Mouse (Mus musculus): ENCODE measurements around the gene Lpar1. TPM values are rescaled to one million over a fixed set of nuclear protein-coding genes. Genes with fewer than 3 reads are reported as not detected.
"Not testable (repeated sequence)": the region's sequence is repeated elsewhere in the genome, so short reads cannot be mapped to it uniquely, and the experiment has no call there.

The Lpar1 gene
- polyA plus RNA-seq, 1 experiment from 2014 or later: 40.9 TPM

- 0 out of 2 replicates have a peak, but pooled peaks cover 3% of the 10 kb centered on the region for H3K36me3 ChIP-seq
- ATAC-seq (replicated peaks; ENCODE audit: low FRiP score): no peak
- 82% methylated on average over 3 of the region's 3 CpGs for WGBS
- H3K9me3 ChIP-seq (replicated peaks): no peaks in the 10 kb centered on the region
- no peak overlapping the region for H3K4me3 ChIP-seq (replicated peaks)
- H3K27me3 ChIP-seq: no peaks in the 10 kb centered on the region
- H3K4me2 ChIP-seq: no peak overlapping the region
- H3K27ac ChIP-seq: no peak overlapping the region
- peaks cover 20% of the 10 kb centered on the region for H3K4me1 ChIP-seq
- no peak overlapping the region for H3K9ac ChIP-seq
Observed at GRCm38 (mm10) chr4:58543171-58543570, 10.5 kb downstream of the Lpar1 start.

- H3K9ac ChIP-seq; H3K27ac ChIP-seq; H3K27me3 ChIP-seq; H3K4me2 ChIP-seq; ATAC-seq (replicated peaks; ENCODE audit: low FRiP score); H3K36me3 ChIP-seq; H3K9me3 ChIP-seq (replicated peaks); H3K4me3 ChIP-seq (replicated peaks): not testable (repeated sequence)
- 96% methylated on average over 7 of the region's 7 CpGs for WGBS
- H3K4me1 ChIP-seq: peaks cover 17% of the 10 kb centered on the region
Observed at GRCm38 (mm10) chr4:58542656-58543055, 11.0 kb downstream of the Lpar1 start.

GRCm38 (mm10) chr4:58540841-58541240 lies 12.9 kb downstream of the Lpar1 start:
- ATAC-seq (replicated peaks; ENCODE audit: low FRiP score): no peak
- Histone ChIP-seq H3K4me2 (no peak overlapping the region), H3K9me3 (replicated peaks) (no peaks in the 10 kb centered on the region), H3K27ac (no peak overlapping the region), H3K4me3 (replicated peaks) (no peak overlapping the region), H3K4me1 (peaks cover 3% of the 10 kb centered on the region), H3K9ac (no peak overlapping the region), H3K27me3 (no peaks in the 10 kb centered on the region), H3K36me3 (0 out of 2 replicates have a peak, but pooled peaks cover 3% of the 10 kb centered on the region)
- 99% methylated on average over 3 of the region's 3 CpGs for WGBS

GRCm38 (mm10) chr4:58540385-58540784 lies 13.3 kb downstream of the Lpar1 start:
- Histone ChIP-seq H3K36me3 (0 out of 2 replicates have a peak, but pooled peaks cover 3% of the 10 kb centered on the region), H3K4me3 (replicated peaks) (no peak overlapping the region), H3K9ac (no peak overlapping the region), H3K4me2 (no peak overlapping the region), H3K27me3 (no peaks in the 10 kb centered on the region), H3K4me1 (no peaks in the 10 kb centered on the region), H3K9me3 (replicated peaks) (no peaks in the 10 kb centered on the region), H3K27ac (no peak overlapping the region)
- 82% methylated on average over 8 of the region's 8 CpGs for WGBS
- ATAC-seq (replicated peaks; ENCODE audit: low FRiP score): no peak

- no peak overlapping the region for H3K4me3 ChIP-seq (replicated peaks)
- no peaks in the 10 kb centered on the region for H3K27me3 ChIP-seq
- H3K27ac ChIP-seq: no peak overlapping the region
- H3K36me3 ChIP-seq: 0 out of 2 replicates have a peak, but pooled peaks cover 3% of the 10 kb centered on the region
- no peak for ATAC-seq (replicated peaks; ENCODE audit: low FRiP score)
- 93% methylated on average over 3 of the region's 3 CpGs for WGBS
- no peak overlapping the region for H3K4me2 ChIP-seq
- H3K9me3 ChIP-seq (replicated peaks): no peaks in the 10 kb centered on the region
- peaks cover 16% of the 10 kb centered on the region for H3K4me1 ChIP-seq
- no peak overlapping the region for H3K9ac ChIP-seq
Observed at GRCm38 (mm10) chr4:58538696-58539095, 15.0 kb downstream of the Lpar1 start.

GRCm38 (mm10) chr4:58535754-58536153 lies 17.9 kb downstream of the Lpar1 start:
- Histone ChIP-seq H3K4me2 (no peak overlapping the region), H3K4me3 (replicated peaks) (no peak overlapping the region), H3K4me1 (peaks cover 19% of the 10 kb centered on the region), H3K9me3 (replicated peaks) (no peaks in the 10 kb centered on the region), H3K9ac (no peak overlapping the region), H3K27ac (no peak overlapping the region), H3K36me3 (no peaks in the 10 kb centered on the region), H3K27me3 (no peaks in the 10 kb centered on the region)
- ATAC-seq (replicated peaks; ENCODE audit: low FRiP score): no peak
- 68% methylated on average over 6 of the region's 6 CpGs for WGBS

- no peak overlapping the region for H3K27ac ChIP-seq
- no peak for ATAC-seq (replicated peaks; ENCODE audit: low FRiP score)
- H3K4me2 ChIP-seq: no peak overlapping the region
- H3K9ac ChIP-seq: no peak overlapping the region
- no peaks in the 10 kb centered on the region for H3K36me3 ChIP-seq
- no peaks in the 10 kb centered on the region for H3K9me3 ChIP-seq (replicated peaks)
- no peak overlapping the region for H3K4me3 ChIP-seq (replicated peaks)
- H3K27me3 ChIP-seq: no peaks in the 10 kb centered on the region
- WGBS: 75% methylated on average over 15 of the region's 15 CpGs
- peaks cover 23% of the 10 kb centered on the region for H3K4me1 ChIP-seq
Observed at GRCm38 (mm10) chr4:58534726-58535350, 18.9 kb downstream of the Lpar1 start.

- no peak for ATAC-seq (replicated peaks; ENCODE audit: low FRiP score)
- H3K9me3 ChIP-seq (replicated peaks): no peaks in the 10 kb centered on the region
- no peaks in the 10 kb centered on the region for H3K36me3 ChIP-seq
- no peak overlapping the region for H3K27ac ChIP-seq
- H3K4me2 ChIP-seq: peak overlapping the region; percentile 35
- H3K4me3 ChIP-seq (replicated peaks): no peak overlapping the region
- H3K9ac ChIP-seq: no peak overlapping the region
- WGBS: 16% methylated on average over 13 of the region's 13 CpGs
- H3K27me3 ChIP-seq: no peaks in the 10 kb centered on the region
- peaks cover 23% of the 10 kb centered on the region for H3K4me1 ChIP-seq
Observed at GRCm38 (mm10) chr4:58534141-58534571, 19.5 kb downstream of the Lpar1 start.

- no peaks in the 10 kb centered on the region for H3K36me3 ChIP-seq
- H3K9ac ChIP-seq: no peak overlapping the region
- H3K4me3 ChIP-seq (replicated peaks): no peak overlapping the region
- H3K4me1 ChIP-seq: peaks cover 27% of the 10 kb centered on the region
- WGBS: 34% methylated on average over 3 of the region's 3 CpGs
- no peaks in the 10 kb centered on the region for H3K27me3 ChIP-seq
- H3K9me3 ChIP-seq (replicated peaks): no peaks in the 10 kb centered on the region
- no peak overlapping the region for H3K4me2 ChIP-seq
- no peak overlapping the region for H3K27ac ChIP-seq
- no peak for ATAC-seq (replicated peaks; ENCODE audit: low FRiP score)
Observed at GRCm38 (mm10) chr4:58533519-58533918, 20.2 kb downstream of the Lpar1 start.

GRCm38 (mm10) chr4:58532326-58532725 lies 21.4 kb downstream of the Lpar1 start:
- H3K27ac ChIP-seq: no peak overlapping the region
- no peaks in the 10 kb centered on the region for H3K27me3 ChIP-seq
- no peaks in the 10 kb centered on the region for H3K9me3 ChIP-seq (replicated peaks)
- no peak overlapping the region for H3K4me2 ChIP-seq
- peaks cover 27% of the 10 kb centered on the region for H3K4me1 ChIP-seq
- ATAC-seq (replicated peaks; ENCODE audit: low FRiP score): no peak
- 60% methylated on average over 3 of the region's 3 CpGs for WGBS
- H3K9ac ChIP-seq: no peak overlapping the region
- H3K36me3 ChIP-seq: no peaks in the 10 kb centered on the region
- no peak overlapping the region for H3K4me3 ChIP-seq (replicated peaks)

- WGBS: 75% methylated on average over 5 of the region's 5 CpGs
- ATAC-seq (replicated peaks; ENCODE audit: low FRiP score): no peak
Observed at GRCm38 (mm10) chr4:58530706-58531105, 23.0 kb downstream of the Lpar1 start.

GRCm38 (mm10) chr4:58530279-58530678 lies 23.4 kb downstream of the Lpar1 start:
- ATAC-seq (replicated peaks; ENCODE audit: low FRiP score): no peak
- WGBS: 24% methylated on average over 3 of the region's 3 CpGs

More at GRCm38 (mm10) chr4:58530706-58531105, 23.0 kb downstream of the Lpar1 start:
- no peak overlapping the region for H3K27ac ChIP-seq
- no peaks in the 10 kb centered on the region for H3K36me3 ChIP-seq
- H3K4me1 ChIP-seq: peaks cover 27% of the 10 kb centered on the region
- H3K9me3 ChIP-seq (replicated peaks): no peaks in the 10 kb centered on the region
- no peaks in the 10 kb centered on the region for H3K27me3 ChIP-seq
- H3K4me3 ChIP-seq (replicated peaks): no peak overlapping the region
- no peak overlapping the region for H3K4me2 ChIP-seq
- H3K9ac ChIP-seq: no peak overlapping the region

GRCm38 (mm10) chr4:58527852-58528251 lies 25.8 kb downstream of the Lpar1 start:
- WGBS: 80% methylated on average over 3 of the region's 3 CpGs
- ATAC-seq (replicated peaks; ENCODE audit: low FRiP score): no peak
- peaks cover 8% of the 10 kb centered on the region; the same call in 1 of the 2 replicates for H3K4me1 ChIP-seq

More at GRCm38 (mm10) chr4:58530279-58530678, 23.4 kb downstream of the Lpar1 start:
- Histone ChIP-seq H3K9me3 (replicated peaks) (no peaks in the 10 kb centered on the region), H3K27me3 (no peaks in the 10 kb centered on the region), H3K4me2 (no peak overlapping the region), H3K27ac (no peak overlapping the region), H3K4me3 (replicated peaks) (no peak overlapping the region), H3K4me1 (peaks cover 27% of the 10 kb centered on the region), H3K9ac (no peak overlapping the region), H3K36me3 (no peaks in the 10 kb centered on the region)

More at GRCm38 (mm10) chr4:58527852-58528251, 25.8 kb downstream of the Lpar1 start:
- H3K4me2 ChIP-seq: no peak overlapping the region
- no peaks in the 10 kb centered on the region for H3K9me3 ChIP-seq (replicated peaks)
- no peak overlapping the region for H3K27ac ChIP-seq
- H3K27me3 ChIP-seq: no peaks in the 10 kb centered on the region
- no peaks in the 10 kb centered on the region for H3K36me3 ChIP-seq
- no peak overlapping the region for H3K4me3 ChIP-seq (replicated peaks)
- H3K9ac ChIP-seq: no peak overlapping the region

Data from kidney, embryonic 15.5 days (tissue).